Mouse (Mus musculus) ES-E14 (cell line): ENCODE results near the gene Adgrb3. TPM values are rescaled to one million over a fixed set of nuclear protein-coding genes. Genes with fewer than 3 reads are reported as not detected.

Experiments used
- DNase-seq: peaks from one replicate; pipeline ENCODE4 v3.0.0-alpha.2; 2013; ENCODE audit warnings: low read depth, low spot score
- H3K27ac ChIP-seq: 2 replicates; pipeline ENCODE4 v1.5.1; 2012; ENCODE audit warnings: low read depth, mild to moderate bottlenecking, low read length, moderate library complexity, mixed read lengths; ENCODE audit not compliant: poor library complexity, insufficient read depth, severe bottlenecking
- H3K36me3 ChIP-seq: 2 replicates; pipeline ENCODE4 v1.6.1; 2012; ENCODE audit warnings: mild to moderate bottlenecking, low read length, moderate library complexity, mixed read lengths; ENCODE audit not compliant: control insufficient read depth, poor library complexity, insufficient read depth, severe bottlenecking
- H3K4me1 ChIP-seq, 2 experiments: fragments of 150-350 bp in 1 of 2; sonication (generic) in 1 of 2; 2 replicates each; pipeline ENCODE4 v1.6.1; 2012; ENCODE audit warnings: low read length in 2 of 2, mild to moderate bottlenecking in 1 of 2, mixed read lengths in 1 of 2; ENCODE audit not compliant: control insufficient read depth in 2 of 2, insufficient read depth in 2 of 2, poor library complexity in 1 of 2
- H3K4me3 ChIP-seq, 2 experiments: fragments of 150-350 bp in 1 of 2; sonication (generic) in 1 of 2; 2 replicates each; pipeline ENCODE4 v1.5.1; 2012; ENCODE audit warnings: low read length in 2 of 2, low read depth in 1 of 2, mild to moderate bottlenecking in 1 of 2, mixed read lengths in 1 of 2; ENCODE audit not compliant: insufficient read depth in 1 of 2, poor library complexity in 1 of 2, severe bottlenecking in 1 of 2
- H3K9ac ChIP-seq: 2 replicates; pipeline ENCODE4 v1.6.1; 2012; ENCODE audit warnings: low read depth, mild to moderate bottlenecking, low read length, mixed read lengths; ENCODE audit not compliant: poor library complexity, insufficient read depth, severe bottlenecking
- H3K9me3 ChIP-seq: fragments of 150-350 bp; sonication (generic); 2 replicates; pipeline ENCODE4 v1.6.1; 2012; ENCODE audit warnings: low read depth, mild to moderate bottlenecking, low read length; ENCODE audit not compliant: control insufficient read depth, insufficient read depth
- CHD2 ChIP-seq: IDR thresholded peaks from 2 replicates; pipeline ENCODE4 v1.6.1; 2014; ENCODE audit warnings: mild to moderate bottlenecking, low read depth, low read length, inconsistent platforms
- HCFC1 ChIP-seq: IDR thresholded peaks from 2 replicates; pipeline ENCODE4 v1.6.1; 2012; ENCODE audit warnings: low read length, inconsistent platforms, borderline replicate concordance; ENCODE audit not compliant: insufficient read depth
- MAFK ChIP-seq: IDR thresholded peaks from 2 replicates; pipeline ENCODE4 v1.6.1; 2014; ENCODE audit warnings: mild to moderate bottlenecking, low read depth, low read length, inconsistent platforms; ENCODE audit not compliant: insufficient read depth
- ZC3H11A ChIP-seq: IDR thresholded peaks from 2 replicates; pipeline ENCODE4 v1.6.1; 2012; ENCODE audit warnings: low read depth, mild to moderate bottlenecking, inconsistent platforms, low read length, borderline replicate concordance
- ZNF384 ChIP-seq: IDR thresholded peaks from 2 replicates; pipeline ENCODE4 v1.6.1; 2012; ENCODE audit warnings: low read depth, low read length, inconsistent platforms
- in situ Hi-C, 2 experiments: fragments of 600-800 bp; cut with MboI; formaldehyde crosslinking; loops; one replicate each; pipeline ENCODE4 v1.15.1; 2025; ENCODE audit warnings: low sequenced_read_pairs in 2 of 2, inconsistent platforms in 1 of 2; ENCODE audit not compliant: unreplicated experiment in 2 of 2
- total RNA-seq: library from RNA; depleted of rRNA; stranded (reverse); fragments of 300-350 nt; gene quantifications from 2 replicates; pipeline ENCODE4 v1.2.3, GENCODE M21; 2012

Gene Adgrb3
- total RNA-seq, 1 experiment = 0.27 TPM

- Histone ChIP-seq H3K36me3 (no peaks in the 10 kb centered on the region), H3K4me1 (no peaks in the 10 kb centered on the region; a peak in 1 of 4 replicates), H3K27ac (no peak overlapping the region), H3K9me3 (no peaks in the 10 kb centered on the region), H3K4me3 (no peak overlapping the region), H3K9ac (no peak overlapping the region)
- TF ChIP-seq HCFC1 (no peak), CHD2 (no peak), MAFK (no peak), ZC3H11A (no peak), ZNF384 (no peak)
- in situ Hi-C loops = no loop called here
- DNase-seq = peak; percentile 11
Observed at GRCm38 (mm10) chr1:25310066-25310465, 519.4 kb downstream of the Adgrb3 start.

GRCm38 (mm10) chr1:25281471-25281870, 548.0 kb downstream of the Adgrb3 start:
- Histone ChIP-seq H3K9ac (no peak overlapping the region), H3K4me1 (no peaks in the 10 kb centered on the region), H3K36me3 (no peaks in the 10 kb centered on the region), H3K4me3 (no peak overlapping the region), H3K9me3 (no peaks in the 10 kb centered on the region), H3K27ac (no peak overlapping the region)
- DNase-seq = no peak
- in situ Hi-C loops = no loop called here
- TF ChIP-seq MAFK (no peak), CHD2 (no peak), HCFC1 (no peak), ZC3H11A (no peak), ZNF384 (no peak)

GRCm38 (mm10) chr1:25250562-25250961, 578.9 kb downstream of the Adgrb3 start:
- no peaks in the 10 kb centered on the region for H3K9me3 ChIP-seq
- no peak for DNase-seq
- H3K36me3 ChIP-seq = no peaks in the 10 kb centered on the region
- H3K4me3 ChIP-seq = no peak overlapping the region
- no peaks in the 10 kb centered on the region for H3K4me1 ChIP-seq
- no peak overlapping the region for H3K27ac ChIP-seq
- TF ChIP-seq MAFK (peak; percentile 87), CHD2 (no peak), ZNF384 (no peak), HCFC1 (no peak), ZC3H11A (no peak)
- no peak overlapping the region for H3K9ac ChIP-seq
- in situ Hi-C loops = no loop called here

GRCm38 (mm10) chr1:25242436-25242835, 587.1 kb downstream of the Adgrb3 start:
- in situ Hi-C loops = no loop called here
- H3K4me1 ChIP-seq = no peaks in the 10 kb centered on the region; a peak in 1 of 4 replicates
- no peak overlapping the region for H3K9ac ChIP-seq
- no peak overlapping the region for H3K27ac ChIP-seq
- TF ChIP-seq MAFK (no peak), ZNF384 (no peak), CHD2 (no peak), HCFC1 (no peak), ZC3H11A (no peak)
- H3K36me3 ChIP-seq = no peaks in the 10 kb centered on the region
- DNase-seq = no peak
- no peaks in the 10 kb centered on the region for H3K9me3 ChIP-seq
- no peak overlapping the region for H3K4me3 ChIP-seq

GRCm38 (mm10) chr1:25229245-25229750, 600.2 kb downstream of the Adgrb3 start:
- TF ChIP-seq MAFK (no peak), ZC3H11A (no peak), ZNF384 (no peak), CHD2 (no peak), HCFC1 (no peak)
- no peak overlapping the region for H3K27ac ChIP-seq
- H3K4me1 ChIP-seq = no peaks in the 10 kb centered on the region
- in situ Hi-C loops = no loop called here
- H3K9me3 ChIP-seq = no peaks in the 10 kb centered on the region
- H3K4me3 ChIP-seq = no peak overlapping the region
- DNase-seq = no peak
- H3K9ac ChIP-seq = no peak overlapping the region
- H3K36me3 ChIP-seq = no peaks in the 10 kb centered on the region
